ENCODE assay signal across 31 mouse cellular contexts in the genomic region with DNA sequence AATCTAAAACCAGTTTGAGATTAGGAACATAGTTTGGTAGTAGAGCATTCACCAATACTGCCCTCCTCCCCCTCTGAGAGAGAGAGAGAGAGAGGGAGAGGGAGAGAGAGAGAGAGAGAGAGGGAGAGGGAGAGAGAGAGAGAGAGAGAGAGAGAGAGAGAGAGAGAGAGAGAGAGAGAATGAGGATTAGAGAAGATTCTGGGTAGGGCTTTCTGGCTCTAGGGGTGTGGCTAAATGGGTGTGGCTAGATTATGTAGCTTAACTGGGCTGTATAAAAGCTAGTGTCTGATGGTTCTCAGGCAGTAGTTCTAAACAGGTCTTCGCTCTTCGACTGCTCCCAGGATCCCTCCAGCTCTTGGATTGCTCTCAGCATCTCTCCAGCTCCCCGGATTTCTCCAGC. TPM values are rescaled to one million over a fixed set of nuclear protein-coding genes. Genes with fewer than 3 reads are reported as not detected.
DNase-seq lines count a peak whose midpoint lies in the region; ATAC-seq and TF ChIP-seq lines count a peak whose summit lies in the region.
"Had no signal": no experiment of that assay in that cellular context is flagged by ENCODE, and none has a peak within 500 bp of the region (broad histone marks: within the 10 kb centered on the region; RNA-seq: fewer than 3 reads in every experiment).

Gene Slc34a2 (plus strand): TSS at position 301 of the 400 bp plus-strand sequence.

- H3K9me3 ChIP-seq in lung, embryonic 15.5 days, result no peaks in the 10 kb centered on the region
- H3K9me3 ChIP-seq in intestine, postnatal 0 days (ENCODE audit: control insufficient read depth), result no peaks in the 10 kb centered on the region
- H3K9me3 ChIP-seq in heart, embryonic 11.5 days (replicated peaks; ENCODE audit: control insufficient read depth, low read length), result no peaks in the 10 kb centered on the region
- H3K9me3 ChIP-seq: forebrain, embryonic 10.5 days; forebrain, embryonic 13.5 days; heart, embryonic 13.5 days had no signal

- no peak for DNase-seq in lung, adult 18-20 months
- no peak for DNase-seq in testis, postnatal 14 days (ENCODE audit: low spot score)
- no peak for DNase-seq in thymus, adult 2 months
- DNase-seq: adrenal gland, adult 2 months; adrenal gland, postnatal 14 days; B cell, adult 2 months; cerebellum, adult 11 months; cerebellum, adult 8-10 months; cerebellum, postnatal 10 days; cerebellum, postnatal 36 days; embryo, embryonic 11 days; gastrocnemius, postnatal 14 days; heart, adult 18-20 months; heart, postnatal 14 days; heart, postnatal 4 days had no signal

- no peak within 1 kb of the TSS for H3K9ac ChIP-seq in lung, embryonic 15.5 days
- no peak within 1 kb of the TSS for H3K9ac ChIP-seq in intestine, postnatal 0 days (ENCODE audit: low read depth, low read length)
- H3K9ac ChIP-seq in heart, embryonic 11.5 days (ENCODE audit: low read depth, low read length), result no peak within 1 kb of the TSS
- H3K9ac ChIP-seq: forebrain, embryonic 13.5 days; heart, embryonic 13.5 days; hindbrain, embryonic 14.5 days had no signal

- WGBS in lung, embryonic 15.5 days, result 98% methylated on average over 3 of the region's 3 CpGs
- 91% methylated on average over 3 of the region's 3 CpGs for WGBS in intestine, postnatal 0 days
- 78% methylated on average over 3 of the region's 3 CpGs for WGBS in heart, embryonic 11.5 days (ENCODE audit: insufficient replicate concordance)
- WGBS in thymus, adult 2 months, result 94% methylated on average over 3 of the region's 3 CpGs

- H3K4me2 ChIP-seq in lung, embryonic 15.5 days, result no peak within 1 kb of the TSS
- H3K4me2 ChIP-seq in intestine, postnatal 0 days (replicated peaks; ENCODE audit: low read depth), result no peak within 1 kb of the TSS
- H3K4me2 ChIP-seq in heart, embryonic 11.5 days, result no peak within 1 kb of the TSS
- H3K4me2 ChIP-seq: forebrain, embryonic 13.5 days; heart, embryonic 13.5 days; hindbrain, embryonic 14.5 days had no signal

- TF ChIP-seq POLR2A in testis, adult 2 months (IDR thresholded peaks at IDR 0.05; ENCODE audit: control insufficient read depth, low read depth, low read length), result no peak
- TF ChIP-seq POLR2A in thymus, adult 2 months (IDR thresholded peaks at IDR 0.05; ENCODE audit: control insufficient read depth, extremely low read depth, insufficient read depth, low read length, poor library complexity), result no peak

- no peak for ATAC-seq in lung, embryonic 15.5 days (ENCODE audit: borderline replicate concordance, extremely low read depth, low FRiP score, low TSS enrichment)
- no peak for ATAC-seq in intestine, postnatal 0 days
- ATAC-seq in heart, embryonic 11.5 days (replicated peaks; ENCODE audit: insufficient number of reproducible peaks, low FRiP score, low TSS enrichment), result no peak
- ATAC-seq: forebrain, embryonic 13.5 days; forebrain, embryonic 16.5 days; hindbrain, postnatal 0 days; Patski had no signal

- no peak for TF ChIP-seq CTCF in testis, adult 2 months (IDR thresholded peaks at IDR 0.05; ENCODE audit: control insufficient read depth, insufficient read depth, insufficient replicate concordance, low read depth, low read length)
- TF ChIP-seq CTCF in intestine, postnatal 0 days (IDR thresholded peaks at IDR 0.05; ENCODE audit: low read depth), result no peak
- no peak for TF ChIP-seq CTCF in thymus, adult 2 months (IDR thresholded peaks at IDR 0.05; ENCODE audit: borderline replicate concordance, control insufficient read depth, extremely low read depth, insufficient read depth, low read length, poor library complexity)

- no peak within 1 kb of the TSS for H3K27ac ChIP-seq in lung, embryonic 15.5 days
- no peak within 1 kb of the TSS for H3K27ac ChIP-seq in testis, adult 2 months (ENCODE audit: control insufficient read depth, insufficient read depth, low read depth, low read length)
- no peak within 1 kb of the TSS for H3K27ac ChIP-seq in intestine, postnatal 0 days (ENCODE audit: low read depth, low read length)
- no peak within 1 kb of the TSS for H3K27ac ChIP-seq in heart, embryonic 11.5 days (ENCODE audit: low read depth, low read length)
- no peak within 1 kb of the TSS for H3K27ac ChIP-seq in thymus, adult 2 months (ENCODE audit: control insufficient read depth, insufficient read depth, low read length)
- H3K27ac ChIP-seq: forebrain, embryonic 10.5 days; forebrain, embryonic 13.5 days; heart, embryonic 13.5 days; hindbrain, embryonic 14.5 days; hindbrain, postnatal 0 days had no signal

- H3K4me1 ChIP-seq in lung, embryonic 15.5 days, result peaks cover 11% of the 10 kb centered on the region
- H3K4me1 ChIP-seq in testis, adult 2 months (ENCODE audit: control insufficient read depth, insufficient read depth, low read length), result no peaks in the 10 kb centered on the region
- H3K4me1 ChIP-seq in intestine, postnatal 0 days (replicated peaks; ENCODE audit: control insufficient read depth, insufficient read depth, low read length), result peaks cover 9% of the 10 kb centered on the region
- no peaks in the 10 kb centered on the region for H3K4me1 ChIP-seq in heart, embryonic 11.5 days (ENCODE audit: control insufficient read depth, insufficient read depth, low read length)
- no peaks in the 10 kb centered on the region for H3K4me1 ChIP-seq in thymus, adult 2 months (replicated peaks; ENCODE audit: control insufficient read depth, insufficient read depth, low read length)
- H3K4me1 ChIP-seq: forebrain, embryonic 10.5 days had no signal

- no peaks in the 10 kb centered on the region for H3K36me3 ChIP-seq in lung, embryonic 15.5 days
- no peaks in the 10 kb centered on the region for H3K36me3 ChIP-seq in testis, adult 2 months (ENCODE audit: control insufficient read depth, insufficient read depth, low read length)
- no peaks in the 10 kb centered on the region for H3K36me3 ChIP-seq in intestine, postnatal 0 days (ENCODE audit: control insufficient read depth, insufficient read depth)
- no peaks in the 10 kb centered on the region for H3K36me3 ChIP-seq in heart, embryonic 11.5 days (ENCODE audit: control insufficient read depth, insufficient read depth, low read length)
- no peaks in the 10 kb centered on the region for H3K36me3 ChIP-seq in thymus, adult 2 months (ENCODE audit: control insufficient read depth, insufficient read depth, low read length)
- H3K36me3 ChIP-seq: forebrain, embryonic 10.5 days; G1E; heart, embryonic 13.5 days had no signal

- H3K4me3 ChIP-seq in lung, embryonic 15.5 days, result no peak within 1 kb of the TSS
- no peak within 1 kb of the TSS for H3K4me3 ChIP-seq in testis, adult 2 months (ENCODE audit: control insufficient read depth, low read depth, low read length)
- H3K4me3 ChIP-seq in intestine, postnatal 0 days (ENCODE audit: low read depth, low read length), result no peak within 1 kb of the TSS
- H3K4me3 ChIP-seq in heart, embryonic 11.5 days (ENCODE audit: low read depth, low read length), result no peak within 1 kb of the TSS
- no peak within 1 kb of the TSS for H3K4me3 ChIP-seq in thymus, adult 2 months (ENCODE audit: control insufficient read depth, insufficient read depth, low read length)
- H3K4me3 ChIP-seq: forebrain, embryonic 10.5 days; forebrain, embryonic 13.5 days; heart, embryonic 13.5 days had no signal

- H3K27me3 ChIP-seq in lung, embryonic 15.5 days, result no peaks in the 10 kb centered on the region
- no peaks in the 10 kb centered on the region for H3K27me3 ChIP-seq in testis, adult 2 months (ENCODE audit: control insufficient read depth, insufficient read depth, low read length)
- H3K27me3 ChIP-seq in intestine, postnatal 0 days (replicated peaks; ENCODE audit: control insufficient read depth, insufficient read depth, low read length), result no peaks in the 10 kb centered on the region
- no peaks in the 10 kb centered on the region for H3K27me3 ChIP-seq in heart, embryonic 11.5 days (ENCODE audit: control insufficient read depth, insufficient read depth, low read length)
- H3K27me3 ChIP-seq in thymus, adult 2 months (ENCODE audit: control insufficient read depth, insufficient read depth, low read length), result no peaks in the 10 kb centered on the region
- H3K27me3 ChIP-seq: CH12.LX; forebrain, embryonic 13.5 days; heart, embryonic 13.5 days; Patski had no signal

RNA-seq across cellular contexts. Expression of gene Slc34a2, which starts in this region (rescaled TPM):
- polyA plus RNA-seq in lung, embryonic 15.5 days (2015; fragmentation: Nextera tagmentation; extraction: Ambion mirVana), result 11.8 and 19.7 TPM in 2 replicates
- polyA plus RNA-seq in testis, adult 2 months (2012; rRNA removed), result 40.3 and 42.3 TPM in 2 replicates
- 132 and 161 TPM in 2 replicates for polyA plus RNA-seq in intestine, postnatal 0 days (2015; fragmentation: Nextera tagmentation; extraction: Ambion mirVana)
- polyA plus RNA-seq in heart, embryonic 11.5 days (2014; fragmentation: Nextera tagmentation; extraction: Ambion mirVana), result not detected in 2 replicates
- 2.6 and 3.4 TPM in 2 replicates for polyA plus RNA-seq in thymus, adult 2 months (2012; rRNA removed)
- polyA plus RNA-seq: adrenal gland, adult 2 months; cortical plate, adult 2 months; embryonic facial prominence, embryonic 11.5 days; forebrain, embryonic 10.5 days; forebrain, embryonic 13.5 days; forebrain, embryonic 16.5 days; G1E; heart, embryonic 13.5 days; hindbrain, embryonic 11.5 days had no signal
